8 mouse cellular contexts compared by ENCODE assay signal in the genomic region with DNA sequence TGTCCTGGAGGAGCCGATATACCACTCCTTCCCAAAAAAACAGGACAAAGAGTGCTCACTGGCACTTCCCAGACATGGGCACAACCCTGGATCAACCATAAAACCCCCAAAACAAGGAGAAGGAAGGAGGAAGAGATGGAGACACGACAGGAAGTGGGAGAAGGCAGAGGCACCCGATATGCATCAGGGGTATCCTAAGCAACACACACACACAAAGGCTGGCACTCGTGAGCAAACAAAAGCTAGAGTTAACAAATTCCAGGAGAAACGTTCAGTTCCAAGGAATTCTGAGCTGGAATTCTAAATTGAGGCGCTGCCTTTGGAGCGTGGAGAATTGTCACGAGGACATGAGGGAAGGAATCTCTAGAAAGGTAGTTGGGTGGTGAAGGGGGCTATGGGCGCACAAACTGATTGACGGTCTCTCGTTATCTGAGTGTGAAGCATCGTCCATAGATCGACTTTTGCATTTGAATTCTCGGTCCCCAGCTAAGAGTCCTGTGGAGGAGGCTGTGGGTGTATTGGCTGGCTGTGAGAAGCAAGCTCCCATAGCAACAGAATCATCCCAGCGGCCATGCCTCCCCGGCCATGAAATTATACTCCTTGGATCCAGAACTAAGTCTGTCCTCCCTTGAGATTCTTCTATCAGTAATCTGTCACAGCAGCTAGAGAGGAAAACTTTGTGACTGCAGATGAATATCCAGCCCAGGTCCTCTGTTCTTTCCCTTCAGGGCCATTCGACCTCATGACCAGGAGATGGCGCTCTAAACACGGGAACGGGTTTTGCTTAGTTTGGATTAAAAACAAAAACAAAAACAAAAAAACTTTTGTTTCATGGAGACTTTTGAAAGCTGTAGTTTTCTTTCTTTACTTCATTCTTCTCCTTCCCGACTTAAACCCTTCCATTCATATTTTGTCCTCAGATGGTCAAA.
A peak's percentile ranks its signal among the peaks of the same experiment; 100 is the strongest.
DNase-seq lines count a peak whose midpoint lies in the region; ATAC-seq and TF ChIP-seq lines count a peak whose summit lies in the region.

No protein-coding gene starts in this region.

- no peaks in the 10 kb centered on the region for H3K27me3 ChIP-seq in embryonic facial prominence, embryonic 12.5 days
- no peaks in the 10 kb centered on the region for H3K27me3 ChIP-seq in midbrain, embryonic 10.5 days (ENCODE audit: low read depth, poor library complexity, severe bottlenecking)

- WGBS in embryonic facial prominence, embryonic 12.5 days: 45% methylated on average over 21 of the region's 21 CpGs
- WGBS in midbrain, embryonic 10.5 days: 23% methylated on average over 21 of the region's 21 CpGs

- no peak overlapping the region for H3K4me3 ChIP-seq in embryonic facial prominence, embryonic 12.5 days
- peak overlapping the region; percentile 30 for H3K4me3 ChIP-seq in left cerebral cortex, adult 2 months
- peak overlapping the region; percentile 42 for H3K4me3 ChIP-seq in midbrain, embryonic 10.5 days

- peak; percentile 62 for DNase-seq in layer of hippocampus, adult 11-12 months (ENCODE audit: low spot score)
- DNase-seq in layer of hippocampus, adult 9-11 months: no peak
- peak; percentile 46 to 54 for DNase-seq in adrenal gland, adult 18-20 months (ENCODE audit: low spot score in 2 of 2)
- peak; percentile 45 to 68 for DNase-seq in heart, postnatal 14 days
- DNase-seq in left cerebral cortex, adult 2 months (ENCODE audit: extremely low spot score in 1 of 2, low spot score in 2 of 2): peak in 1 of 2 experiments; percentile 50
- peak; percentile 59 for DNase-seq in midbrain, embryonic 10.5 days (ENCODE audit: low spot score)
- peak; percentile 62 for DNase-seq in thymus, postnatal 0 days (ENCODE audit: low spot score)

- ATAC-seq in embryonic facial prominence, embryonic 12.5 days (ENCODE audit: insufficient number of reproducible peaks, insufficient read depth, low FRiP score, low TSS enrichment): no peak

- no peak overlapping the region for H3K9ac ChIP-seq in embryonic facial prominence, embryonic 12.5 days

- H3K27ac ChIP-seq in embryonic facial prominence, embryonic 12.5 days: no peak overlapping the region
- H3K27ac ChIP-seq in left cerebral cortex, adult 2 months: no peak overlapping the region
- H3K27ac ChIP-seq in midbrain, embryonic 10.5 days (replicated peaks): peak overlapping the region; percentile 76

- intact Hi-C loops in heart, postnatal 14 days (cut with DNase I): loop anchor here (1.0 to 10.0 kb wide), 5 partner anchors 102 to 489 kb away; no protein-coding TSS in a partner anchor
- intact Hi-C loops in left cerebral cortex, adult 2 months (cut with DNase I): loop anchor here (1.0 to 10.0 kb wide), 5 partner anchors 101 to 487 kb away; no protein-coding TSS in a partner anchor

- peak overlapping the region; percentile 11; the same call in 1 of the 2 replicates for H3K4me2 ChIP-seq in embryonic facial prominence, embryonic 12.5 days (replicated peaks)

- no peaks in the 10 kb centered on the region for H3K4me1 ChIP-seq in embryonic facial prominence, embryonic 12.5 days
- peaks cover 26% of the 10 kb centered on the region for H3K4me1 ChIP-seq in midbrain, embryonic 10.5 days

- no peaks in the 10 kb centered on the region for H3K36me3 ChIP-seq in embryonic facial prominence, embryonic 12.5 days
- H3K36me3 ChIP-seq in midbrain, embryonic 10.5 days: no peaks in the 10 kb centered on the region

- TF ChIP-seq CTCF in left cerebral cortex, adult 2 months (IDR thresholded peaks at IDR 0.05): peak; percentile 89

- no peaks in the 10 kb centered on the region for H3K9me3 ChIP-seq in embryonic facial prominence, embryonic 12.5 days
- peaks cover 10% of the 10 kb centered on the region for H3K9me3 ChIP-seq in midbrain, embryonic 10.5 days (replicated peaks)
